Mouse (Mus musculus) lung, embryonic 14.5 days (tissue): ENCODE data around the gene Derl2. TPM values are rescaled to one million over a fixed set of nuclear protein-coding genes. Genes with fewer than 3 reads are reported as not detected.

Experiments
- ATAC-seq: fragments of 200-750 bp; cut with Nextera tagmentation; 2 replicates; pipeline ENCODE4 v1.8.0; 2017; ENCODE audit warnings: mild to moderate bottlenecking, moderate TSS enrichment, moderate library complexity; ENCODE audit not compliant: insufficient read depth
- DNase-seq: peaks from one replicate; pipeline ENCODE4 v3.0.0-alpha.2; 2015
- H3K27ac ChIP-seq: fragments of 300-500 bp; sonication (generic); 2 replicates; pipeline ENCODE4 v1.5.1; 2014; ENCODE audit warnings: low read depth, mild to moderate bottlenecking, moderate library complexity
- H3K27me3 ChIP-seq: fragments of 300-500 bp; sonication (generic); 2 replicates; pipeline ENCODE4 v1.6.1; 2014; ENCODE audit warnings: low read length, control low read depth; ENCODE audit not compliant: insufficient read depth
- H3K36me3 ChIP-seq: fragments of 300-500 bp; sonication (generic); 2 replicates; pipeline ENCODE4 v1.6.1; 2014; ENCODE audit warnings: control low read depth; ENCODE audit not compliant: insufficient read depth
- H3K4me1 ChIP-seq: fragments of 300-500 bp; sonication (generic); 2 replicates; pipeline ENCODE4 v1.6.1; 2014; ENCODE audit warnings: antibody characterized with exemption, control low read depth; ENCODE audit not compliant: insufficient read depth
- H3K4me2 ChIP-seq: fragments of 300-500 bp; sonication (generic); 2 replicates; pipeline ENCODE4 v1.6.1; 2014; ENCODE audit warnings: mild to moderate bottlenecking
- H3K4me3 ChIP-seq: fragments of 300-500 bp; sonication (generic); 2 replicates; pipeline ENCODE4 v1.5.1; 2014; ENCODE audit warnings: low read depth, low read length
- H3K9ac ChIP-seq: fragments of 300-500 bp; sonication (generic); 2 replicates; pipeline ENCODE4 v1.6.1; 2014
- H3K9me3 ChIP-seq: fragments of 300-500 bp; sonication (generic); 2 replicates; pipeline ENCODE4 v1.6.1; 2016; ENCODE audit warnings: low read depth, low read length, control low read depth
- CTCF ChIP-seq: IDR thresholded peaks from 2 replicates; pipeline ENCODE4 v1.5.1; 2016; ENCODE audit warnings: antibody characterized with exemption, low read depth
- WGBS: fragments of 180-500 bp; shearing (Covaris S2); extraction: QIAGEN DNeasy Blood & Tissue Kit; methylation state at CpG from one replicate; pipeline ENCODE4 v1.1.7; 2014; 5-methylcytosine and 5-hydroxymethylcytosine counted together
- polyA plus RNA-seq: library from polyadenylated mRNA; unstranded; fragments of >200 nt; fragmentation: Nextera tagmentation; extraction: Ambion mirVana; gene quantifications from 2 replicates; pipeline ENCODE4 v1.2.1, GENCODE M21; 2014

Derl2 gene
- polyA plus RNA-seq, 1 experiment from 2014 or later, result 42.7 TPM

DNA sequence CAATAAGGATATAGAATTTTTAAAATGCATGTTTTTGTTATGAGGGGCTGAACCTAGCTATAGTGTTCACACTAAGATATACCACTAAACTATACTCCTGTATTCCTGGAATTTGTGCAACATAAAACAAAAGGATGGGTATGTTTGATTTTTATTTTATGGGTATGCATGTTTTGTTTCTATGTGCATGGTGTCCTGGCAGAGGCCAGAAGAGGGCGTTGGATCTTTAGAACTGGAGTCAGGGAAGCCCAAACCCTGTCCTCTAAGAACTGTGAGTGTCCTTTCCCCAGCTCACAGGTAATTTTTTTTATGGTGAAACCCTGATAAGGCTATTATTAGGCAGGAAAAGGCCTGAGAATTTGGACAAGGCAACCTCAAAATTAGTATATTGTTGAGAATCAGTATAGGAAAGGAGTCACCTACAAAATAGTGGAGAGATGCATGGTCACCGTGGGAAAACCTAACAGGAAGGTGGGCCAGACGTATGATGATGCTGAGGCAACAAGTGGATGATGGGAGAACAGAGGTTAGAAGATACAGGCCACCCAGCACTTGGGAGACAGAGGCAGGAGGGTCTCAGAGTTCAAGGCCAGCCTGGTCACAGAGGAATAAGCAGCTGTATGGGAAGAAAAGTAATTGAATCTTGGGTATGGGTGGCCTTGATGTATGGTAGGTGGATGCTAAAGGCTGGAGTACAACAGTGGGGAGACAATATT, 9.9 kb upstream of the Derl2 start:
- H3K4me3 ChIP-seq, result no peak overlapping the region
- no peak for TF ChIP-seq CTCF
- H3K36me3 ChIP-seq, result peaks cover 39% of the 10 kb centered on the region
- no peaks in the 10 kb centered on the region for H3K9me3 ChIP-seq
- no peak for DNase-seq
- no peak for ATAC-seq
- WGBS, result 81% methylated on average over 3 of the region's 3 CpGs
- H3K4me2 ChIP-seq, result no peak overlapping the region
- no peaks in the 10 kb centered on the region for H3K27me3 ChIP-seq
- peaks cover 6% of the 10 kb centered on the region; the same call in 1 of the 2 replicates for H3K4me1 ChIP-seq
- no peak overlapping the region for H3K9ac ChIP-seq
- H3K27ac ChIP-seq, result no peak overlapping the region

DNA sequence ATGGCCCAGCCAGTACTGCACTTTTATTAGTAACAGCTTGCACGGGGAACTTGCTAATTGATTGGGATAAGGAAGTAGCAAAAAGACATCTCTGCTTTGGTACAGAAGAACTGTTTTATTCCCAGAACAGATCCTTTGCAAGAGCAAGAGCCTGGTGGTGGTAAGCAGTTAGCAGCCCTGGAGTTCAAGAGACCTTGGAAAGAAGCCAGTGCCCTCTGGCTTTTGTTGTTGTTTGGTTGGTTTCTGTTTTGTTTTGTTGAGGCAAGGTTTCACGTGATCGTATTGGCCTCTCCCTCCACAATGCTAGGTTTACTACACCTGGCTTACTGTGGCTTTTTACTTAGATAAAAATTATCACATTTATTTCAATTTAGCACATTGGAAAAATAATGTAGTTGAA, 8.6 kb upstream of the Derl2 start:
- H3K4me2 ChIP-seq, result no peak overlapping the region
- H3K36me3 ChIP-seq, result peaks cover 46% of the 10 kb centered on the region
- TF ChIP-seq CTCF, result no peak
- 76% methylated on average over 3 of the region's 3 CpGs for WGBS
- ATAC-seq (no peak), DNase-seq (no peak)
- no peaks in the 10 kb centered on the region for H3K27me3 ChIP-seq
- H3K9ac ChIP-seq, result no peak overlapping the region
- no peaks in the 10 kb centered on the region for H3K9me3 ChIP-seq
- H3K4me1 ChIP-seq, result peaks cover 6% of the 10 kb centered on the region; the same call in 1 of the 2 replicates
- H3K4me3 ChIP-seq, result no peak overlapping the region
- no peak overlapping the region for H3K27ac ChIP-seq

DNA sequence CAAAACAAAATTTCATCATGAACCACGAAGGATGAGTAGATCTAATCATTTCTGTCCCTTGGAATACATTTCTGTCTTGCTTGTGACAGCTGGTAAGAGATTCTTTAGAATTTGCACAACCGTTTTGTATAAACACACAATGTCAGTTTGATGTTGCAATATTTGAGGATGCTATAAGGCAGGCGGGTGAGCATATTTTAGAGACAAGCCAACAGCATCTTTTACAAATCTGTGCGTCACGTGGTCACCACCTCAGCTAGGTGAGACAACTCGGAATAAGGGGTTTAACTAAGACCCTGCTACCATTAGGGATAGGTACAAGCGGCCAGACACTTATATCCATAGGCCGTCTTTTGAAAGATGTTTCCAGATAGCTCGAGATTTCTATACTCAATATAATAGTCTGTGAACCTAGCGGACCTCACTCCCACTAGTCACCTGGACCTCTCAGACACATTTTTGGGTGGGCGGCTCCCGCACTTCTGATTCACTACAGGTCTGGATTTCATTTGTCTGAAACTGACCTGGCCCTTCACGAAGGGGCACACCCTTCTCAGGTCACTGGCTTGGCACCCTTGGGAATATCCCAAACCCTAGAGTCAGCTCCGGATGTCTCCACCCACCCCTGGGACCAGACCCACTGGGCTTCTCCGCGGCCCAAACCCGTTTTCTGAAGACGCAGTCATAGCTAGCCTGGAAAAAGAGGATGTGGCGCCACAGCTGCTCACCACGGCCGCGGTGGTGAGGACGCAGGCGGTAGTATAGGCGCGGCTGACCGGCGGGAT, 1.0 kb downstream of the Derl2 start:
- TF ChIP-seq CTCF, result no peak
- H3K9me3 ChIP-seq, result no peaks in the 10 kb centered on the region
- peak overlapping the region; percentile 89 for H3K9ac ChIP-seq
- H3K4me2 ChIP-seq, result peak overlapping the region; percentile 80
- 3% methylated on average over 28 of the region's 28 CpGs for WGBS
- H3K4me3 ChIP-seq, result peak overlapping the region; percentile 86
- DNase-seq (peak; percentile 10), ATAC-seq (peak; percentile 38)
- H3K36me3 ChIP-seq, result peaks cover 9% of the 10 kb centered on the region; the same call in 1 of the 2 replicates
- H3K27me3 ChIP-seq, result no peaks in the 10 kb centered on the region
- H3K4me1 ChIP-seq, result peaks cover 11% of the 10 kb centered on the region
- H3K27ac ChIP-seq, result peak overlapping the region; percentile 62; the same call in 1 of the 2 replicates

GRCm38 (mm10) chr11:71017051-71017450, 2.6 kb downstream of the Derl2 start:
- ATAC-seq (no peak), DNase-seq (no peak)
- Histone ChIP-seq H3K4me2 (no peak overlapping the region), H3K27me3 (no peaks in the 10 kb centered on the region), H3K36me3 (peaks cover 22% of the 10 kb centered on the region), H3K4me3 (no peak overlapping the region), H3K9me3 (no peaks in the 10 kb centered on the region), H3K9ac (no peak overlapping the region), H3K4me1 (peaks cover 11% of the 10 kb centered on the region), H3K27ac (no peak overlapping the region)
- 82% methylated on average over 1 of the region's 1 CpGs for WGBS
- no peak for TF ChIP-seq CTCF

DNA sequence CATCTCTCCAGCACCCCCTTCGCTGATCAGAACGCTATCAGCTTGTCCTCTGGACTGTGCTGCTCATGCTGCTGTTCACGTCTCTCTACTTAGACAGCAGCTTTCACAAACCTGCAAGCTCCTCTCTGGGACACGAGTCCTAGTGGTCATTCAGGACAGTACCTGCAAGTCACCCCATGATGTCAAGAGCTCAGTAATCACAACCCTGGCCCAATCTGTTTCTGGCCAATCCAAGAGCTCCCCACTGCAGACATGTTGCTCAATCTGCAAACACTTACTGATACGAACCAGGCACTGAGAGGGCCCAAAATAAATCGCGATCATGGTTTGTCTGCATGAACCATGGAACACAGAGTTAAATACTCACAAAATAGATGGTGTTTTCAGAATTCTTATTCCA, 6.9 kb downstream of the Derl2 start:
- DNase-seq, result no peak
- H3K9ac ChIP-seq, result no peak overlapping the region
- WGBS, result 94% methylated on average over 7 of the region's 7 CpGs
- peaks cover 53% of the 10 kb centered on the region for H3K36me3 ChIP-seq
- H3K4me1 ChIP-seq, result no peaks in the 10 kb centered on the region; the same call in 1 of the 2 replicates
- no peaks in the 10 kb centered on the region for H3K27me3 ChIP-seq
- H3K4me2 ChIP-seq, result no peak overlapping the region
- H3K27ac ChIP-seq, result no peak overlapping the region
- no peak for ATAC-seq
- no peak for TF ChIP-seq CTCF
- H3K9me3 ChIP-seq, result no peaks in the 10 kb centered on the region
- no peak overlapping the region for H3K4me3 ChIP-seq

DNA sequence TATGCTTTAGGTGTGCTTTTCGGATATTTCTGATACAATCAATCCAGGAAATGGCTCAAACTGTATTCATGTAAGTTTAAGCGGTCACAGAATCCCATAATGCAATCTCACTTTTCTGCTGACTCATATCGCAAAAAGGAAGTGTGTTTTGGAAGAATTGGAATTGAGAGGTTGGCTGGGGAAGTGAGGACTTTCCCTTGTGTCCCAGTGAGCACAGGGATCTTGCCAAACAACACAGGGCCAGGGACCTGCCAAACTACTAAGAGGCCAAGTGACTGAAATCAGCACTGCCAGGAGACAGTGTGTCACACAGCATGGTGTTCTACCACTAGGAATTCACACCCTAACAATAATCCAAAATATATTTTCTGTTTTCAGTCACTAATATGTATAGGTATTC, 11.3 kb downstream of the Derl2 start:
- Histone ChIP-seq H3K36me3 (peaks cover 53% of the 10 kb centered on the region), H3K4me3 (no peak overlapping the region), H3K4me2 (no peak overlapping the region), H3K4me1 (0 out of 2 replicates have a peak, but pooled peaks cover 2% of the 10 kb centered on the region), H3K9ac (no peak overlapping the region), H3K27me3 (no peaks in the 10 kb centered on the region), H3K27ac (no peak overlapping the region), H3K9me3 (no peaks in the 10 kb centered on the region)
- no peak for ATAC-seq
- TF ChIP-seq CTCF, result no peak
- 87% methylated on average over 3 of the region's 3 CpGs for WGBS
- no peak for DNase-seq

GRCm38 (mm10) chr11:71007831-71008230, 11.8 kb downstream of the Derl2 start:
- no peaks in the 10 kb centered on the region for H3K9me3 ChIP-seq
- H3K36me3 ChIP-seq, result peaks cover 51% of the 10 kb centered on the region
- H3K9ac ChIP-seq, result no peak overlapping the region
- 82% methylated on average over 7 of the region's 7 CpGs for WGBS
- no peak for ATAC-seq
- peaks cover 7% of the 10 kb centered on the region; the same call in 1 of the 2 replicates for H3K4me1 ChIP-seq
- TF ChIP-seq CTCF, result no peak
- H3K4me2 ChIP-seq, result no peak overlapping the region
- H3K4me3 ChIP-seq, result no peak overlapping the region
- peak; percentile 12 for DNase-seq
- H3K27ac ChIP-seq, result no peak overlapping the region
- H3K27me3 ChIP-seq, result no peaks in the 10 kb centered on the region
